Mouse (Mus musculus): ENCODE measurements around the gene Pip4k2b. TPM values are rescaled to one million over a fixed set of nuclear protein-coding genes. Genes with fewer than 3 reads are reported as not detected.

Gene Pip4k2b
- polyA plus RNA-seq, 1 experiment from 2014 or later = 0.86 TPM

- no peaks in the 10 kb centered on the region for H3K4me1 ChIP-seq (ENCODE audit: control insufficient read depth, insufficient read depth, low read length)
- no peaks in the 10 kb centered on the region for H3K27me3 ChIP-seq (replicated peaks; ENCODE audit: control insufficient read depth, insufficient read depth, low read length)
- no peak overlapping the region for H3K4me2 ChIP-seq (ENCODE audit: low read depth, low read length)
- ATAC-seq = no peak
- H3K27ac ChIP-seq (ENCODE audit: low read length) = no peak overlapping the region
- 94% methylated on average over 4 of the region's 4 CpGs for WGBS
- no peak overlapping the region for H3K4me3 ChIP-seq (ENCODE audit: low read length)
- H3K9me3 ChIP-seq (ENCODE audit: control insufficient read depth, low read length) = no peaks in the 10 kb centered on the region
- H3K36me3 ChIP-seq (ENCODE audit: control insufficient read depth, insufficient read depth, low read length) = peaks cover 28% of the 10 kb centered on the region
- H3K9ac ChIP-seq (ENCODE audit: low read depth, low read length) = no peak overlapping the region
Measured at GRCm38 (mm10) chr11:97721338-97721737, 23.2 kb downstream of the Pip4k2b start.

GRCm38 (mm10) chr11:97719041-97719440 is 25.5 kb downstream of the Pip4k2b start:
- 89% methylated on average over 4 of the region's 4 CpGs for WGBS
- Histone ChIP-seq H3K4me3 (ENCODE audit: low read length) (no peak overlapping the region), H3K9ac (ENCODE audit: low read depth, low read length) (no peak overlapping the region), H3K4me2 (ENCODE audit: low read depth, low read length) (no peak overlapping the region), H3K9me3 (ENCODE audit: control insufficient read depth, low read length) (no peaks in the 10 kb centered on the region), H3K27me3 (replicated peaks; ENCODE audit: control insufficient read depth, insufficient read depth, low read length) (no peaks in the 10 kb centered on the region), H3K36me3 (ENCODE audit: control insufficient read depth, insufficient read depth, low read length) (peaks cover 32% of the 10 kb centered on the region), H3K4me1 (ENCODE audit: control insufficient read depth, insufficient read depth, low read length) (no peaks in the 10 kb centered on the region), H3K27ac (ENCODE audit: low read length) (no peak overlapping the region)
- ATAC-seq = no peak

- Histone ChIP-seq H3K9me3 (ENCODE audit: control insufficient read depth, low read length) (no peaks in the 10 kb centered on the region), H3K27me3 (replicated peaks; ENCODE audit: control insufficient read depth, insufficient read depth, low read length) (no peaks in the 10 kb centered on the region), H3K4me2 (ENCODE audit: low read depth, low read length) (no peak overlapping the region), H3K4me1 (ENCODE audit: control insufficient read depth, insufficient read depth, low read length) (no peaks in the 10 kb centered on the region), H3K36me3 (ENCODE audit: control insufficient read depth, insufficient read depth, low read length) (peaks cover 37% of the 10 kb centered on the region), H3K4me3 (ENCODE audit: low read length) (no peak overlapping the region), H3K27ac (ENCODE audit: low read length) (no peak overlapping the region), H3K9ac (ENCODE audit: low read depth, low read length) (no peak overlapping the region)
- no peak for ATAC-seq
- 81% methylated on average over 15 of the region's 15 CpGs for WGBS
Measured at GRCm38 (mm10) chr11:97718281-97718860, 26.1 kb downstream of the Pip4k2b start.

GRCm38 (mm10) chr11:97717369-97718280 is 26.9 kb downstream of the Pip4k2b start:
- 84% methylated on average over 26 of the region's 26 CpGs for WGBS
- Histone ChIP-seq H3K4me2 (ENCODE audit: low read depth, low read length) (no peak overlapping the region), H3K27me3 (replicated peaks; ENCODE audit: control insufficient read depth, insufficient read depth, low read length) (no peaks in the 10 kb centered on the region), H3K4me3 (ENCODE audit: low read length) (no peak overlapping the region), H3K27ac (ENCODE audit: low read length) (no peak overlapping the region), H3K4me1 (ENCODE audit: control insufficient read depth, insufficient read depth, low read length) (no peaks in the 10 kb centered on the region), H3K9ac (ENCODE audit: low read depth, low read length) (no peak overlapping the region), H3K9me3 (ENCODE audit: control insufficient read depth, low read length) (no peaks in the 10 kb centered on the region), H3K36me3 (ENCODE audit: control insufficient read depth, insufficient read depth, low read length) (peaks cover 39% of the 10 kb centered on the region)
- ATAC-seq = no peak

- Histone ChIP-seq H3K4me1 (ENCODE audit: control insufficient read depth, insufficient read depth, low read length) (no peaks in the 10 kb centered on the region), H3K4me2 (ENCODE audit: low read depth, low read length) (no peak overlapping the region), H3K36me3 (ENCODE audit: control insufficient read depth, insufficient read depth, low read length) (peaks cover 29% of the 10 kb centered on the region), H3K9ac (ENCODE audit: low read depth, low read length) (no peak overlapping the region), H3K4me3 (ENCODE audit: low read length) (no peak overlapping the region), H3K9me3 (ENCODE audit: control insufficient read depth, low read length) (no peaks in the 10 kb centered on the region), H3K27me3 (replicated peaks; ENCODE audit: control insufficient read depth, insufficient read depth, low read length) (no peaks in the 10 kb centered on the region), H3K27ac (ENCODE audit: low read length) (no peak overlapping the region)
- WGBS = 90% methylated on average over 8 of the region's 8 CpGs
- ATAC-seq = no peak
Measured at GRCm38 (mm10) chr11:97716021-97716420, 28.5 kb downstream of the Pip4k2b start.

- Histone ChIP-seq H3K9me3 (ENCODE audit: control insufficient read depth, low read length) (no peaks in the 10 kb centered on the region), H3K4me2 (ENCODE audit: low read depth, low read length) (no peak overlapping the region), H3K9ac (ENCODE audit: low read depth, low read length) (no peak overlapping the region), H3K4me1 (ENCODE audit: control insufficient read depth, insufficient read depth, low read length) (no peaks in the 10 kb centered on the region), H3K27ac (ENCODE audit: low read length) (no peak overlapping the region), H3K4me3 (ENCODE audit: low read length) (no peak overlapping the region), H3K36me3 (ENCODE audit: control insufficient read depth, insufficient read depth, low read length) (peaks cover 29% of the 10 kb centered on the region), H3K27me3 (replicated peaks; ENCODE audit: control insufficient read depth, insufficient read depth, low read length) (no peaks in the 10 kb centered on the region)
- WGBS = 87% methylated on average over 14 of the region's 14 CpGs
- ATAC-seq = no peak
Measured at GRCm38 (mm10) chr11:97714784-97715760, 29.4 kb downstream of the Pip4k2b start.

GRCm38 (mm10) chr11:97714356-97714755 is 30.1 kb downstream of the Pip4k2b start:
- H3K36me3 ChIP-seq (ENCODE audit: control insufficient read depth, insufficient read depth, low read length) = peaks cover 27% of the 10 kb centered on the region
- no peak overlapping the region for H3K4me2 ChIP-seq (ENCODE audit: low read depth, low read length)
- ATAC-seq = no peak
- no peaks in the 10 kb centered on the region for H3K4me1 ChIP-seq (ENCODE audit: control insufficient read depth, insufficient read depth, low read length)
- 95% methylated on average over 3 of the region's 3 CpGs for WGBS
- H3K4me3 ChIP-seq (ENCODE audit: low read length) = no peak overlapping the region
- no peaks in the 10 kb centered on the region for H3K9me3 ChIP-seq (ENCODE audit: control insufficient read depth, low read length)
- no peaks in the 10 kb centered on the region for H3K27me3 ChIP-seq (replicated peaks; ENCODE audit: control insufficient read depth, insufficient read depth, low read length)
- no peak overlapping the region for H3K27ac ChIP-seq (ENCODE audit: low read length)
- H3K9ac ChIP-seq (ENCODE audit: low read depth, low read length) = no peak overlapping the region

- no peak for ATAC-seq
- Histone ChIP-seq H3K36me3 (ENCODE audit: control insufficient read depth, insufficient read depth, low read length) (peaks cover 23% of the 10 kb centered on the region), H3K27me3 (replicated peaks; ENCODE audit: control insufficient read depth, insufficient read depth, low read length) (no peaks in the 10 kb centered on the region), H3K4me1 (ENCODE audit: control insufficient read depth, insufficient read depth, low read length) (no peaks in the 10 kb centered on the region), H3K4me3 (ENCODE audit: low read length) (no peak overlapping the region), H3K9me3 (ENCODE audit: control insufficient read depth, low read length) (no peaks in the 10 kb centered on the region), H3K9ac (ENCODE audit: low read depth, low read length) (no peak overlapping the region), H3K27ac (ENCODE audit: low read length) (no peak overlapping the region), H3K4me2 (ENCODE audit: low read depth, low read length) (no peak overlapping the region)
- WGBS = 87% methylated on average over 8 of the region's 8 CpGs
Measured at GRCm38 (mm10) chr11:97713896-97714295, 30.6 kb downstream of the Pip4k2b start.

- no peak overlapping the region for H3K4me2 ChIP-seq (ENCODE audit: low read depth, low read length)
- H3K4me1 ChIP-seq (ENCODE audit: control insufficient read depth, insufficient read depth, low read length) = no peaks in the 10 kb centered on the region
- no peak for ATAC-seq
- no peak overlapping the region for H3K4me3 ChIP-seq (ENCODE audit: low read length)
- no peaks in the 10 kb centered on the region for H3K27me3 ChIP-seq (replicated peaks; ENCODE audit: control insufficient read depth, insufficient read depth, low read length)
- H3K9ac ChIP-seq (ENCODE audit: low read depth, low read length) = no peak overlapping the region
- H3K36me3 ChIP-seq (ENCODE audit: control insufficient read depth, insufficient read depth, low read length) = peaks cover 20% of the 10 kb centered on the region
- H3K9me3 ChIP-seq (ENCODE audit: control insufficient read depth, low read length) = no peaks in the 10 kb centered on the region
- 89% methylated on average over 15 of the region's 15 CpGs for WGBS
- no peak overlapping the region for H3K27ac ChIP-seq (ENCODE audit: low read length)
Measured at GRCm38 (mm10) chr11:97712286-97712685, 32.2 kb downstream of the Pip4k2b start.
